Mouse (Mus musculus): ENCODE data around the gene Ercc2.

The Ercc2 gene

GRCm38 (mm10) chr7:19409753-19410152, 27.9 kb downstream of the Ercc2 start:
- no peak for DNase-seq

GRCm38 (mm10) chr7:19410766-19411344, 29.0 kb downstream of the Ercc2 start:
- no peak for DNase-seq

GRCm38 (mm10) chr7:19411783-19412182, 30.0 kb downstream of the Ercc2 start:
- no peak for DNase-seq

- DNase-seq: no peak
Observed at GRCm38 (mm10) chr7:19413525-19413924, 31.7 kb downstream of the Ercc2 start.

GRCm38 (mm10) chr7:19416590-19416989, 34.8 kb downstream of the Ercc2 start:
- no peak for DNase-seq

- DNase-seq: no peak
Observed at GRCm38 (mm10) chr7:19420121-19420520, 38.3 kb downstream of the Ercc2 start.

GRCm38 (mm10) chr7:19420821-19421636, 39.2 kb downstream of the Ercc2 start:
- DNase-seq: peak; percentile 91

- DNase-seq: no peak
Observed at GRCm38 (mm10) chr7:19423083-19423482, 41.3 kb downstream of the Ercc2 start.

GRCm38 (mm10) chr7:19424051-19424450, 42.2 kb downstream of the Ercc2 start:
- DNase-seq: no peak

GRCm38 (mm10) chr7:19426349-19426748, 44.5 kb downstream of the Ercc2 start:
- no peak for DNase-seq

GRCm38 (mm10) chr7:19426888-19427287, 45.1 kb downstream of the Ercc2 start:
- DNase-seq: no peak

- no peak for DNase-seq
Observed at GRCm38 (mm10) chr7:19427999-19428650, 46.3 kb downstream of the Ercc2 start.

- no peak for DNase-seq
Observed at GRCm38 (mm10) chr7:19429726-19430125, 47.9 kb downstream of the Ercc2 start.

GRCm38 (mm10) chr7:19430402-19430801, 48.6 kb downstream of the Ercc2 start:
- DNase-seq: peak; percentile 34

GRCm38 (mm10) chr7:19432475-19432874, 50.7 kb downstream of the Ercc2 start:
- no peak for DNase-seq

- no peak for DNase-seq
Observed at GRCm38 (mm10) chr7:19436276-19436675, 54.5 kb downstream of the Ercc2 start.

GRCm38 (mm10) chr7:19437048-19437447, 55.2 kb downstream of the Ercc2 start:
- DNase-seq: no peak

- peak; percentile 59 for DNase-seq
Observed at GRCm38 (mm10) chr7:19441448-19442091, 59.8 kb downstream of the Ercc2 start.

- peak; percentile 92 for DNase-seq
Observed at GRCm38 (mm10) chr7:19443344-19443743, 61.5 kb downstream of the Ercc2 start.

GRCm38 (mm10) chr7:19444801-19445200, 63.0 kb downstream of the Ercc2 start:
- no peak for DNase-seq
